Comparison of ENCODE assay signal across 8 mouse cellular contexts in the genomic region with DNA sequence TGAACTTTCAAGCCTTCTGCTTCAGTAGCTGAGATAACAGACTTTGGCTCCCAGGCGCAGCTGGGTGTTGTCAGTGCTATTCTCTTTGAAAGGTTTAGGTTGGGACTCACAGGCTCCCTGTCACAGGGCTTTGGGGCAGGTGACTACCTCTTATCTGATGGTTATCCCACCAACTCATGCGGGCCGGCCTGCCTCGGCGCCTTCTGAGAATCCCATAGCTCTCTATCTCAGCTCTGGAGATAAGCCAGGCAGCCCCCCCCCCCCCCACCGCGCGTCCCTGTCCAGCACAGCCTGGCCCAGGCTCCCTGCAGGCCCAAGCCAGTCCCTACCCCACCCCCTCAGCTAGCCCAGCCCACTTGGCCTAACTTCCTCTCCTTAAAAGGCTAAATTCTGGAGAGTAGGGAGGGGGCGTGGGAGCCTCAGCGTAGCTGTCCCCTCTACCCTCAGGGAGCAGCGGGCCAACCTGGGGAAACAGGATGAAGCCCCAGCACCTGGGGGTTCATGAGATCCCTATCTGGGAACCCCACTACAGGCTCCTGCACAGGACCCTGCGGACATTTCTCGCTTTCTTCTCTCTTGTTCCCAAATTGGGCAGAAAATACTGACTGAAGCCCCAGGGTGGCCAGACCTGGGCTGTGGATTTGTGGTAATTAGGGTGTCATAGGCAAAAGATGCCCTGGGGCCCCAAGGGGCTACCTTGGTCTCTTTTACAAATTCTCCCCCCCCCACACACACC. TPM values are rescaled to one million over a fixed set of nuclear protein-coding genes. Genes with fewer than 3 reads are reported as not detected.
DNase-seq lines count a peak whose midpoint lies in the region; ATAC-seq lines count a peak whose summit lies in the region.

No protein-coding gene starts in this region.

- H3K36me3 ChIP-seq in embryonic facial prominence, embryonic 11.5 days (replicated peaks; ENCODE audit: control insufficient read depth, insufficient read depth, low read depth, low read length): no peaks in the 10 kb centered on the region
- no peaks in the 10 kb centered on the region for H3K36me3 ChIP-seq in limb, embryonic 15.5 days

- WGBS in embryonic facial prominence, embryonic 11.5 days: 13% methylated on average over 12 of the region's 13 CpGs
- 18% methylated on average over 13 of the region's 13 CpGs for WGBS in limb, embryonic 15.5 days

- intact Hi-C loops in heart, postnatal 25 days (cut with DNase I): loop anchor here (2.0 kb wide), 1 partner anchor 18 kb away; no protein-coding TSS in a partner anchor
- intact Hi-C loops in left cerebral cortex, postnatal 4 days (cut with DNase I): no loop called here

- no peaks in the 10 kb centered on the region for H3K27me3 ChIP-seq in embryonic facial prominence, embryonic 11.5 days (ENCODE audit: control insufficient read depth, insufficient read depth, low read length)
- no peaks in the 10 kb centered on the region for H3K27me3 ChIP-seq in limb, embryonic 15.5 days

- H3K4me1 ChIP-seq in embryonic facial prominence, embryonic 11.5 days (ENCODE audit: control insufficient read depth, insufficient read depth, low read length): peaks cover 7% of the 10 kb centered on the region; the same call in 1 of the 2 replicates
- H3K4me1 ChIP-seq in limb, embryonic 15.5 days: peaks cover 27% of the 10 kb centered on the region

- H3K9me3 ChIP-seq in embryonic facial prominence, embryonic 11.5 days (replicated peaks; ENCODE audit: control insufficient read depth, low read length): no peaks in the 10 kb centered on the region
- no peaks in the 10 kb centered on the region for H3K9me3 ChIP-seq in limb, embryonic 15.5 days

- ATAC-seq in embryonic facial prominence, embryonic 11.5 days (replicated peaks; ENCODE audit: insufficient number of reproducible peaks, low FRiP score, low TSS enrichment, low read depth): no peak
- ATAC-seq in limb, embryonic 15.5 days (ENCODE audit: insufficient number of reproducible peaks, low FRiP score, low TSS enrichment, low read depth): peak; percentile 43; the same call in 1 of the 2 replicates

- H3K9ac ChIP-seq in embryonic facial prominence, embryonic 11.5 days (replicated peaks; ENCODE audit: low read length): peak overlapping the region; percentile 34
- H3K9ac ChIP-seq in limb, embryonic 15.5 days: no peak overlapping the region

- no peak overlapping the region for H3K4me3 ChIP-seq in embryonic facial prominence, embryonic 11.5 days (ENCODE audit: low read depth, low read length)
- no peak overlapping the region for H3K4me3 ChIP-seq in limb, embryonic 15.5 days

- H3K27ac ChIP-seq in embryonic facial prominence, embryonic 11.5 days (replicated peaks; ENCODE audit: low read depth, low read length): no peak overlapping the region; the same call in 1 of the 2 replicates
- peak overlapping the region; percentile 57; the same call in 1 of the 2 replicates for H3K27ac ChIP-seq in limb, embryonic 15.5 days

- peak; percentile 72 for DNase-seq in urinary bladder, postnatal 14 days (ENCODE audit: low spot score)
- DNase-seq in urinary bladder, adult 2 months (ENCODE audit: low spot score): no peak
- peak; percentile 63 for DNase-seq in embryonic facial prominence, embryonic 11.5 days (ENCODE audit: low spot score)
- DNase-seq in heart, postnatal 25 days (ENCODE audit: low spot score): peak; percentile 64
- DNase-seq in naive thymus-derived CD4-positive, alpha-beta T cell, adult 2 months (ENCODE audit: low read depth): peak; percentile 65
- DNase-seq in left cerebral cortex, postnatal 4 days: no peak
- no peak for DNase-seq in layer of hippocampus, adult 9-11 months

- peak overlapping the region; percentile 21; the same call in 1 of the 2 replicates for H3K4me2 ChIP-seq in embryonic facial prominence, embryonic 11.5 days (ENCODE audit: low read depth, low read length)
- H3K4me2 ChIP-seq in limb, embryonic 15.5 days: no peak overlapping the region

RNA-seq across cellular contexts. Expression of gene Actb, which starts 19.8 kb away (rescaled TPM):
- polyA plus RNA-seq in urinary bladder, adult 2 months (2012; rRNA removed): 5,740 and 7,458 TPM in 2 replicates
- polyA plus RNA-seq in embryonic facial prominence, embryonic 11.5 days (2014; fragmentation: Nextera tagmentation; extraction: Ambion mirVana): 16,388 and 16,949 TPM in 2 replicates
- 100 to 1,000 TPM; 898 to 947 TPM for total RNA-seq in heart, postnatal 25 days (2021)
- 13,307 and 13,671 TPM in 2 replicates for polyA plus RNA-seq in limb, embryonic 15.5 days (2015; fragmentation: Nextera tagmentation; extraction: Ambion mirVana)
- total RNA-seq in left cerebral cortex, postnatal 4 days (2021): 1,000 to 10,000 TPM; 5,289 to 5,459 TPM

RNA-seq across cellular contexts. Expression of gene Fbxl18, which starts 31.2 kb away (rescaled TPM):
- polyA plus RNA-seq in urinary bladder, adult 2 months (2012; rRNA removed): 7.0 and 8.4 TPM in 2 replicates
- 7.6 and 8.4 TPM in 2 replicates for polyA plus RNA-seq in embryonic facial prominence, embryonic 11.5 days (2014; fragmentation: Nextera tagmentation; extraction: Ambion mirVana)
- total RNA-seq in heart, postnatal 25 days (2021): 1 to 10 TPM; 5.4 to 6.0 TPM
- 12.5 and 12.6 TPM in 2 replicates for polyA plus RNA-seq in limb, embryonic 15.5 days (2015; fragmentation: Nextera tagmentation; extraction: Ambion mirVana)
- 10 to 100 TPM; 34.6 to 35.8 TPM for total RNA-seq in left cerebral cortex, postnatal 4 days (2021)

RNA-seq across cellular contexts. Expression of gene Fscn1, which starts 33.8 kb away (rescaled TPM):
- polyA plus RNA-seq in urinary bladder, adult 2 months (2012; rRNA removed): 63.4 and 69.0 TPM in 2 replicates
- 520 and 537 TPM in 2 replicates for polyA plus RNA-seq in embryonic facial prominence, embryonic 11.5 days (2014; fragmentation: Nextera tagmentation; extraction: Ambion mirVana)
- 10 to 100 TPM; 36.6 to 42.8 TPM for total RNA-seq in heart, postnatal 25 days (2021)
- polyA plus RNA-seq in limb, embryonic 15.5 days (2015; fragmentation: Nextera tagmentation; extraction: Ambion mirVana): 308 and 341 TPM in 2 replicates
- 100 to 1,000 TPM; 530 to 553 TPM for total RNA-seq in left cerebral cortex, postnatal 4 days (2021)

Comparison
In these comparisons a context has a peak if more than half of its experiments do, and no peak if none do; other contexts are left out.
1. DNase-seq: peak in urinary bladder, postnatal 14 days (single experiment), embryonic facial prominence, embryonic 11.5 days (single experiment), heart, postnatal 25 days (single experiment) and naive thymus-derived CD4-positive, alpha-beta T cell, adult 2 months (single experiment); none in urinary bladder, adult 2 months (single experiment), left cerebral cortex, postnatal 4 days (single experiment) and layer of hippocampus, adult 9-11 months (single experiment).